Mouse (Mus musculus) left cerebral cortex, adult 11 months (tissue): ENCODE data around the gene Zp2.

ENCODE experiments used
- DNase-seq: peaks from one replicate; pipeline ENCODE4 v3.0.0; 2022; ENCODE audit warnings: low spot score

Gene Zp2

DNA sequence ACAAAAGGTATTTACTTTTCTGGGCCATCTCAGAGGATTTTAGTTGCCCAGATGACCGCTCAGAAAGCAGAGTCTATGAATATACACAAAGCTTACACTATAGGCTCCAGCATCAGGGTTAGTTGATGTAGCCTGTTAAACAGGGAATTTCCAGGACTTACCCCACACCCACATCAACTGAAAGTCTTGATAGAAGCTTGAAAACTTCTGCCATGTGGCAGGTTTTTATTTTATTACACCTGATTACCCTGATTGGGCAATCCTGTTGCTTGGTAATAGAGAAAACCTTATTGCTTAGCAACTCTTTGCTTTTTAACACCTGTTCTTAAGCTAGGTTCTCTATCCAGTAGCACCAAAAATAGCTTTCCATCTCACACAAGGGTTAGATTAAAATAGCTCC lies 2.3 kb downstream of the Zp2 start:
- DNase-seq: no peak

DNA sequence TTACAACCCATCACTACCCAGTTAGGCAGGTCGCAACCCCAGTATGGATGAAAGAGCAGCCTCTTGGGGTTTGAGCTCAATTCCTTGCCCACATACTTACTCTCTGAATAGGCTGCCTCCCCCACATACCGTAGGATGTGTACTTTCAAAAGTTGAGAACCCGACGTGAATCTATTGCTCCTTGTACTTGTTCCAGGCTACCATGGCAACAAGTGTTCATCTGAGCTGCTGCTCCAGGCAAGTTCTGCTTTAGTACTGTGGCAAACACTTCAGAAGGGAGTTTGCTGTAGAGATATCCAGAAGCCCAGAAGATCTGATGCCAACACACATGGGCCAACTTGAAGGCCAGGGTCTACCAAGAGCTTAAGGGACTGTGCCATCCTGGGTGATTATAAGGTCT lies 16.1 kb downstream of the Zp2 start:
- peak; percentile 39 for DNase-seq

- no peak for DNase-seq
Measured at GRCm38 (mm10) chr7:120127686-120128059, 17.4 kb downstream of the Zp2 start.

DNA sequence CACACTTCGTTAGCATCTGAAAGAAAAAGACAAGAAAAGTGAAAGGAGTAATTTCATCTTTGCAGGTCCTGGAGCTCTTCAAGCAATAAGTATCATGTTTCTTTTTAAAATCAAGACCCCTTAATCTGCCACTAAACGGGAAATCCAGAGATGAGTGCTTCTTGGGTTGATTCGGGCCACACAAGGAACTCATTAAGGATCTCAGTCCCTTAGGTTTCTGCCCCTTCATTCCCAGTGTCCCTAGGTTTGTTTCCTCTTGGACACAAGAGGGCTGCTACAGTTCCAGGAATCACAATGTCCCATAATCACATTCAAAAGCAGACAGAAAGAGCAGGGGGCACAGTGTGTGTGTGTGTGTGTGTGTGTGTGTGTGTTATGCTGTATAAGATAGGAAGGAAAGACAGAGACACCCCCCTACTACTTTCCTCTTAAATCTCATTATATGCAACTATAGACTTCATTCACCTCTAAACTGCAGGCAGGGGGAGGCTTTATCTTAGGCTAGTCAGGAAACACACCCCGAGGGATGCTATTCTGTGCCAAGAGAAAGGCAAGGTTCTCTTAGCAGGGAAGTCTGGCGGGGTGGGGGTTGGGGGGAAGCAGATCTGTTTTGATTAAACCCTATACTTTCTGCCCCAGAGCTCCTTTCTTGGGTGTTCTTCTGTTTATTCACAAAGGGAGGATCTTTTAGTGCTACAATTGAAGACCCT lies 18.0 kb downstream of the Zp2 start:
- no peak for DNase-seq

DNA sequence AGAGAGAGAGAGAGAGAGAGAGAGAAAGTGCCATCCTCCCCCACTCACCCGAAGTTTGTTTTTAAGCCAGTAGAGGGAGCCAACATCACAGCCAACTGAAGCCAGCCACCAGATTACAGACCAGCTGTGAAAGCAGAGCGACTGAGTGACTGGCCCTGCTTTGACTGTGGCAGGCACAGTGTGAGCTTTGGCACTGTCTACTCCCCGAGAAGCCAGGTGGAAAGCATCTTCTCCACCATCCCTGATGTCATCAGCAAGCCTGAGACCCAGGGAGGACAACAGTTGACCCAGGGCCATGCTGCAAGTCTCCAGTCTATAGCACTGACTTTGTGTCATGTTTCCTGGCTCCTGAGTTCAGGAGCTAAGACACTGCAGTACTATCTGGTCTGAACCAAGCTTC lies 20.2 kb downstream of the Zp2 start:
- peak; percentile 57 for DNase-seq

DNA sequence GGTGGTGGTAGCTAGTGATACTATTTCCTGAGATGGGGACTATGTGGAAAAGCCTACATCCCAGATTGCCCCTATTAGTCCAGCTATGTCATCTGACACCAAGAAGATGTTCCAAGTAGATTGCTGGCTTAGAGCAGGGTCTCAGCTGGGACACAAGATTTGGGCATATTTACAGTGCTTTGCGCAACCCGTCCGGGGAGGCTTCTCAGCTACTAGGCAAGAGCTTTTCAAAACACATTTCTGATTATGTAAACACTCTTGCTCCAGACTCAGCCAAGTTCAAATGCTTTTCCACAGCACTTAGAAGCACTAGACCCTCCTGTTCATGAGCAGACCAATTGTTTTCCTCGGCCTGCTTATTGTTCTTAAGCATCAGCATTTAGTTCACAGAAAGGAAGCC lies 21.3 kb downstream of the Zp2 start:
- DNase-seq: no peak

DNA sequence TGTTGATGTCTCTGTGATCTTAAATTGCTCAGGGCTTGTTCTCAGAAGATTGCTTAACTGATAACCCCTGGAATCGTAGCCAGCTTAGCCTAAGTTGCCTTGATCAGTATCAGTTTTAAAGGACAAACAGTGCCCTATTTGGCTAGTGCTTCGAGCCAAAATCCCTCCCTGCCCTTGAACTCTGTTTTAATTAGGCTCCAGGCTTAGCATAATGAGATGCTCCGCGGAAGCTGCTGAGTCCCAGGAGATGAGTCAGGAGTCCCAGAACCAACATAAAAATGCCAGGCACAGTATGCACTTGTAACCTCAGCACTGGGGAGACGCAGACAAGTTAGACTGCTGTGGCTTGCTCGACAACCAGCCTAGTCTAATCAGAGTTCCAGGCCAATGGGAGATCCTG lies 27.6 kb downstream of the Zp2 start:
- no peak for DNase-seq

DNA sequence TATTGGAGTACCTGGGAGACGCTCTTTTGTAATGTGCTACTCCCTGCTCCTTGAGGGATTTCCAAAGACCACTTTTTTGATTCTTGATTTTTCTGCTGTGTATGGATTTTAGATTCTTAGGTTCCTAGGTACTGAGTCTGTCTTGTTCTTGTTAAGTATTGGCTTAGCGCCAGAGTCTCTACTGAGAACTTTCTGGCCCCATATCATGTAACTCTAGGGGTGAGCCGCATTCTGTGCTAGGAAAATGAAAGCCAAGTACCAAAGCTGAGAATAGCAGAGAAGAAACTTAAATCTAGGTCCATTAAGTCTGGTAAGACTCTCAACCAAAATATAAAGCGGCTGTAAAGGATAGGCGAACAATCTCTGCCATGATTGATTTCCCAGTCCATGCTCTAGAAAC lies 28.1 kb downstream of the Zp2 start:
- DNase-seq: no peak

- DNase-seq: no peak
Measured at GRCm38 (mm10) chr7:120109676-120110075, 35.4 kb downstream of the Zp2 start.

- no peak for DNase-seq
Measured at GRCm38 (mm10) chr7:120106356-120106755, 38.7 kb downstream of the Zp2 start.

DNA sequence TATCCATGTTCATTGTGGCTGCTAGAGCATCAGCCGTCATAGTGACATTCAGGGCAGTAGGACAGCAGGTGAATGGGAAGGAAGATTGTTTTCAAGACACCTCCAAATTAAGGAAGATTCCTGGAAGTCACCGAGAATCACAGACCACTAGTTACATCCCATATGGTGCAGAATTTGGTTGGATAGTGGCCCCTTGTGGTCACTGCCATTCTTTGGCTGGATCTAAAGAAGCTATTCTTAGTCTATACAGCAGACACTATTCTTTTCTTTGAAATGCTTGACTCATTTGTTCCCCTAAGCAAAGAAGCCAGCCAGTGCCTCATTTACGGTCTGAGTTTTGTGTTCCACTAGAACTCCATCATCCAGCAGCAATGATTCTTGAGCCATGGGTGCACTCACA lies 40.1 kb downstream of the Zp2 start:
- DNase-seq: no peak

DNA sequence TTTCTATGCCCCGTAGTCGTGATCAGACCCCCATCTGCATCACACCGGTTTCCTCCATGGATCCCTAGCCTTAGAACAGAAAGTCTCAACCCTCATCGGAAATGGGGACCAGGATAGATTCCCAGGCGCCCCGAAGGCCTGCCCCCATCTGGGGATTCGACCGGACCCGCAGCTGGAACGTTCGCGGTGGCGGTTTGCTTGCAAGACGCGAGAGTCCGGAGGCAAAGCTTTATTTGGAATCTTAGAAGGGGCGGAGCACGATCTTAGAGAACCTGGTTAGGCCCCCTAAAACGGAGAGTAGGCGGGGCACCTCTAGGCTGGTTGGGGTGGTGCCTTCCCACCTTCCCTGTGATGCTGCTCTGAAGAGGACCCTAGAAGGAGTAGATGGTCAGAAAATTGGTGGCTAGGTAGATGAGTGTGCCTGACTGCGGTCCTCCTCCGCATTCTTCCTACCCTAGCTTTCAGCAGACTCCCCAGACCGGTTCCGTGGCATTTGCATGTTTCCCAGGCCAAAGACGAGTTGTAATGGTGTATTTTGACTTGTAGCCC lies 42.0 kb downstream of the Zp2 start:
- DNase-seq: no peak

- DNase-seq: peak; percentile 57
Measured at GRCm38 (mm10) chr7:120102164-120102972, 42.7 kb downstream of the Zp2 start, which contains the start of gene Tmem159. TSS of gene Tmem159 (plus strand) at chr7:120102353.

GRCm38 (mm10) chr7:120098403-120098802 lies 46.7 kb downstream of the Zp2 start:
- DNase-seq: no peak

DNA sequence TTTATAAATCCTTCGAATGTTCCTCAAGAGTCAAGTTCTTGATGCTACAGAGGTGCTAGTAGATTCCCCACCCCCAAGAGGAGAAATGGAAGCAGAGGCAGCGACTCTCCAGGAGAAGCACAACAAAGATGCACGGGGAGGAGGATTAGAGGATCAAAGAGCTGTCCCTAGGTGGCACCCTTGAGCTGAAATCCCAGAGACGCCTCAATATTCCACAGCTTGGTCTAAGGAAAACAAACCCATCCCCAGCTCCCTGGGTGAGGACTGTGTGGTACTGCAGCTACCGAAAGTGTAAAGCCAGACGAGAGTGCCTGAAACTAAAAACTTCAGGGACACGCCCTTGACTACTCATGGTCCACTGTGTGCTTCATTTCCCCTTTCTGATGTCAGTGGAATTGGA lies 47.2 kb downstream of the Zp2 start:
- no peak for DNase-seq

DNA sequence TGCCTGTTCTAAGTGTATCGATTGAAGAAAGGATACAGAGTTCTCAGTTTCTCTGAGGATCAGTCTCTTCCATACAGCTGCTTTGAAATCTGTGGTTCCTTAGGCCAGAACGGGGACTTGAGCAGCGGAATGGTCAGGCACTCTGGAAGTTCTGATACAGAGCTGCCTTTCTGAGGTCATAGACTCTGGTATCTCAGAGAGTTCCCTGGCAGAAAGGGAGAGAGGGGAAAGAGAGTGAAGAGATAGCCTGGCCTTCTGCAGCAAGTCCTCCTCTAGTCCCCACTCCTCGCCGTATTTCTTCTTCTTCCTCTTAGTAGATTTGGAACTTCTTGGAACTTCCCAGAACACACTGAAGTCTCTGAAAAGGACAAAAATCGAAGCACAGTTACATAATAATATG lies 49.9 kb downstream of the Zp2 start, which contains the start of gene Dnah3:
Gene Dnah3, minus strand, starts transcription at position 101 of the 400 bp plus-strand sequence.
- DNase-seq: no peak

DNA sequence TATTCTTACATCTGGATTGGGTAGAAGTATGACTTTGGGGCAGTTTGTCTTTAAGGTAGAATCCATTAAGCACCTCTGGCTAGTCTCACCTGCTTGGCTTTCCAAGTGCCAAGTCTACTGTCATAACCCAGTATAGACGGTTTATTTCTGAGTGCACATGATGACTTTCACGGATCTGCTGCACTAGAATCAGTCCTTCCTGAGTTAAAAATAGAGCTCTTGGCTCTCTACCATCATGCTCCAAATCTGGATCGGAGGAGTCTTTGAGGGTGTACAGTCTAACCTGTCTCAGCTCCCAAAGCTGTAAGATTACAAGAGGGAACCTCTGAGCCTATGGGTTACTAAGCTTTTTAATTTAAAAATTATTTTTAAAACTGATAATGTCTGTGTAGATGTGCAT lies 50.9 kb downstream of the Zp2 start:
- DNase-seq: no peak

GRCm38 (mm10) chr7:120093033-120093432 lies 52.1 kb downstream of the Zp2 start:
- DNase-seq: no peak

GRCm38 (mm10) chr7:120080177-120080576 lies 64.9 kb downstream of the Zp2 start:
- no peak for DNase-seq
